Mouse (Mus musculus) ovary, adult 18-20 months (tissue): Measurements from ENCODE around the gene Srp68.

Experiments used
- DNase-seq: peaks from one replicate; pipeline ENCODE4 v3.0.0; 2022; ENCODE audit warnings: low spot score, mixed read lengths

Gene Srp68

GRCm38 (mm10) chr11:116245616-116246015 is 28.4 kb downstream of the Srp68 start:
- no peak for DNase-seq

GRCm38 (mm10) chr11:116244580-116244979 is 29.4 kb downstream of the Srp68 start:
- DNase-seq = no peak

- no peak for DNase-seq
These were observed 32.2 kb downstream of the Srp68 start for GRCm38 (mm10) chr11:116241744-116242235.

GRCm38 (mm10) chr11:116239797-116240196 is 34.2 kb downstream of the Srp68 start:
- DNase-seq = no peak

GRCm38 (mm10) chr11:116237742-116238395 is 36.1 kb downstream of the Srp68 start, which contains the start of gene Evpl:
Gene Evpl (minus strand): TSS chr11:116238077.
- peak; percentile 71 for DNase-seq

- DNase-seq = no peak
These were observed 39.1 kb downstream of the Srp68 start for GRCm38 (mm10) chr11:116234901-116235300.

- no peak for DNase-seq
These were observed 41.6 kb downstream of the Srp68 start for GRCm38 (mm10) chr11:116232427-116232826.

GRCm38 (mm10) chr11:116228699-116229098 is 45.3 kb downstream of the Srp68 start:
- no peak for DNase-seq

- DNase-seq = no peak
These were observed 47.6 kb downstream of the Srp68 start for GRCm38 (mm10) chr11:116226414-116226813.

- DNase-seq = no peak
These were observed 51.3 kb downstream of the Srp68 start for GRCm38 (mm10) chr11:116222740-116223059.

- DNase-seq = no peak
These were observed 51.9 kb downstream of the Srp68 start for GRCm38 (mm10) chr11:116221931-116222739.

- DNase-seq = no peak
These were observed 54.1 kb downstream of the Srp68 start for GRCm38 (mm10) chr11:116219885-116220284.

GRCm38 (mm10) chr11:116218737-116219400 is 55.1 kb downstream of the Srp68 start:
- DNase-seq = peak; percentile 83

- DNase-seq = no peak
These were observed 55.8 kb downstream of the Srp68 start for GRCm38 (mm10) chr11:116218263-116218662.

GRCm38 (mm10) chr11:116216549-116216948 is 57.5 kb downstream of the Srp68 start:
- DNase-seq = no peak

GRCm38 (mm10) chr11:116215991-116216390 is 58.0 kb downstream of the Srp68 start:
- no peak for DNase-seq

- no peak for DNase-seq
These were observed 58.8 kb downstream of the Srp68 start for GRCm38 (mm10) chr11:116215181-116215580.

GRCm38 (mm10) chr11:116213877-116214510 is 60.0 kb downstream of the Srp68 start:
- no peak for DNase-seq

- DNase-seq = no peak
These were observed 61.2 kb downstream of the Srp68 start for GRCm38 (mm10) chr11:116212847-116213246.

GRCm38 (mm10) chr11:116210696-116211095 is 63.3 kb downstream of the Srp68 start:
- DNase-seq = no peak

- DNase-seq = no peak
These were observed 64.8 kb downstream of the Srp68 start for GRCm38 (mm10) chr11:116209257-116209656.

- DNase-seq = no peak
These were observed 65.4 kb downstream of the Srp68 start for GRCm38 (mm10) chr11:116208660-116209059.
